Mouse (Mus musculus): ENCODE data around the gene Mrps23.

- no peak for TF ChIP-seq CTCF (IDR thresholded peaks at IDR 0.05; ENCODE audit: low read depth, low read length)
- TF ChIP-seq GATA1 (IDR thresholded peaks at IDR 0.05; ENCODE audit: borderline replicate concordance, low read length) = no peak
- no peak for TF ChIP-seq TAL1 (conservative IDR thresholded peaks at IDR 0.05; ENCODE audit: low read depth, low read length)
- TF ChIP-seq GATA2 (IDR thresholded peaks at IDR 0.05; ENCODE audit: borderline replicate concordance, low read depth, low read length) = no peak
- TF ChIP-seq POLR2AphosphoS5 (IDR thresholded peaks at IDR 0.05; ENCODE audit: insufficient replicate concordance, low read depth, low read length) = no peak
Observed at GRCm38 (mm10) chr11:88180959-88181619, 23.1 kb upstream of the Mrps23 start.
